13 mouse cellular contexts compared by ENCODE assay signal in the genomic region with DNA sequence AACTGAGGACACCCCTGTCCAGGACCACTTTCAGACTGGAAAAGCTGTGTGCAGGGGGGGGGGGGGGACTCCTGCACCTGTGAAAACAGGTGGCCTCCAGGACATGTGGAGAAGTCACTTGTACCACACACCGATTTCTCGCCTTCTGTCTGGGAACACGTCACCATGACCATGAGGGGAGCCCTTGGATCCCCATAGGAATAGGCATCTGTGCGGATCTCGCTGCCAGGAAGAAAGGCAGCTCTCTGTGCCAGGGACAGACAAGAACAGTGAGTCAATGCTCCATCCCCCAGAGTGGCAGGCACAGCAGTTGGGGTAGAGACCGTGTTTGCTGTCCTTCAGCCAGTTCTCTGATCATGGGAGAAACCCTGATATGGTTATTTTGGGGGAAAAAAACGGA.
DNase-seq lines count a peak whose midpoint lies in the region; ATAC-seq lines count a peak whose summit lies in the region.
"Had no signal": no experiment of that assay in that cellular context is flagged by ENCODE, and none has a peak within 500 bp of the region (broad histone marks: within the 10 kb centered on the region; RNA-seq: fewer than 3 reads in every experiment).

No protein-coding gene starts in this region.

- peak; percentile 77 for DNase-seq in heart, adult 11 months
- DNase-seq in heart, postnatal 25 days (ENCODE audit: low spot score), result no peak
- peak; percentile 18 for DNase-seq in cerebellum, adult 8-10 months
- peak; percentile 38 for DNase-seq in layer of hippocampus, adult 11-12 months (ENCODE audit: low spot score)
- peak; percentile 36 to 64 for DNase-seq in left cerebral cortex, postnatal 36 days (ENCODE audit: low spot score in 2 of 2)
- no peak for DNase-seq in retina, postnatal 1 day
- no peak for DNase-seq in urinary bladder, postnatal 4 days (ENCODE audit: low spot score in 2 of 2)
- DNase-seq: adrenal gland, adult 2 months; gastrocnemius, postnatal 14 days; liver, postnatal 0 days had no signal

- intact Hi-C loops in heart, postnatal 25 days (cut with DNase I), result no loop called here
- intact Hi-C loops in left cerebral cortex, postnatal 36 days (cut with DNase I), result loop anchor here (10.0 kb wide), 1 partner anchor 108 kb away; no protein-coding TSS in a partner anchor

- no peak for ATAC-seq in monocyte, adult 5-6 weeks (replicated peaks; ENCODE audit: insufficient number of reproducible peaks, low FRiP score, low TSS enrichment, poor library complexity, severe bottlenecking)
- ATAC-seq: hindbrain, embryonic 16.5 days; liver, postnatal 0 days; Patski had no signal

Comparison
In these comparisons a context has a peak if more than half of its experiments do, and no peak if none do; other contexts are left out.
1. DNase-seq: peak in heart, adult 11 months (single experiment), cerebellum, adult 8-10 months (single experiment), layer of hippocampus, adult 11-12 months (single experiment) and left cerebral cortex, postnatal 36 days (2 of 2); none in heart, postnatal 25 days (single experiment), retina, postnatal 1 day (single experiment) and urinary bladder, postnatal 4 days (0 of 2).